Mouse (Mus musculus) thymus, adult 2 months (tissue): ENCODE data around the gene Mr1. TPM values are rescaled to one million over a fixed set of nuclear protein-coding genes. Genes with fewer than 3 reads are reported as not detected.

Source experiments
- DNase-seq: peaks from one replicate; pipeline ENCODE4 v3.0.0; 2021
- H3K27ac ChIP-seq: fragments of 200-500 bp; 2 replicates; pipeline ENCODE4 v1.5.1; 2012; ENCODE audit warnings: low read length, control low read depth; ENCODE audit not compliant: control insufficient read depth, insufficient read depth
- H3K27me3 ChIP-seq: fragments of 200-500 bp; 2 replicates; pipeline ENCODE4 v1.6.1; 2012; ENCODE audit warnings: mild to moderate bottlenecking, low read length, moderate library complexity, mixed read lengths; ENCODE audit not compliant: control insufficient read depth, insufficient read depth
- H3K36me3 ChIP-seq: fragments of 200-500 bp; 2 replicates; pipeline ENCODE4 v1.6.1; 2012; ENCODE audit warnings: mild to moderate bottlenecking, low read length, moderate library complexity; ENCODE audit not compliant: control insufficient read depth, insufficient read depth
- H3K4me1 ChIP-seq: fragments of 200-500 bp; replicated peaks from 2 replicates; pipeline ENCODE4 v1.6.1; 2012; ENCODE audit warnings: low read length; ENCODE audit not compliant: control insufficient read depth, insufficient read depth
- H3K4me3 ChIP-seq: fragments of 200-500 bp; 2 replicates; pipeline ENCODE4 v1.5.1; 2012; ENCODE audit warnings: mild to moderate bottlenecking, low read length, control low read depth, moderate library complexity; ENCODE audit not compliant: control insufficient read depth, insufficient read depth
- CTCF ChIP-seq: fragments of 200-500 bp; IDR thresholded peaks from 2 replicates; pipeline ENCODE4 v1.5.1; 2012; ENCODE audit warnings: mild to moderate bottlenecking, control low read depth, low read length, moderate library complexity, borderline replicate concordance; ENCODE audit not compliant: control insufficient read depth, poor library complexity, insufficient read depth; ENCODE audit errors: extremely low read depth
- POLR2A ChIP-seq: fragments of 200-500 bp; IDR thresholded peaks from 2 replicates; pipeline ENCODE4 v1.6.1; 2012; ENCODE audit warnings: mild to moderate bottlenecking, low read length, control low read depth, moderate library complexity; ENCODE audit not compliant: control insufficient read depth, poor library complexity, insufficient read depth; ENCODE audit errors: extremely low read depth
- WGBS: fragments of 180-500 bp; shearing (Covaris S2); methylation state at CpG from one replicate; pipeline ENCODE4 v1.1.7; 2018; 5-methylcytosine and 5-hydroxymethylcytosine counted together
- polyA plus RNA-seq: library from polyadenylated mRNA; depleted of rRNA; stranded (reverse); fragments of >200 nt; gene quantifications from 2 replicates; pipeline ENCODE4 v1.2.3, GENCODE M21; 2012

The Mr1 gene
- polyA plus RNA-seq, 1 experiment, result 37.9 TPM

DNA sequence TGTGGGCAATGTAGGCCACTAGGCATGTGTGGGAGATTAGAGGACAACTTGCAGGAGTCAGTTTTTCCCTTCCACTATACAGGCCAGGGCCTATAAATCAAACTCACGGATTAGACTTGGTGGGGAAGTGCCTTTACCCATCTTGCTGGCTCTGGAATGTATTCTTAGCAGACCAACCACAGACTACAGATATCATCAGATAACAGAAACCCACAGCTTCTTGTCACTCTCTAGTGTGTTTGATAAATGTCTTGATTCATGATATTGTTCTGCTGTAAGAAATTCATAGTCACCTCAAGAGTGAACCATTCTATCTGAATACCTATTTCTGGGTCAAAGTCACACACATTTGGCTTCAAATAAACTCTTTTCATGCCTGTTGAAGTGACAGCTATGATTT, 26.9 kb downstream of the Mr1 start:
- no peaks in the 10 kb centered on the region for H3K27me3 ChIP-seq
- TF ChIP-seq POLR2A, result no peak
- no peak for TF ChIP-seq CTCF
- no peaks in the 10 kb centered on the region for H3K4me1 ChIP-seq
- 76% methylated on average over 1 of the region's 1 CpGs for WGBS
- H3K4me3 ChIP-seq, result no peak overlapping the region
- no peak overlapping the region for H3K27ac ChIP-seq
- DNase-seq, result no peak
- no peaks in the 10 kb centered on the region for H3K36me3 ChIP-seq

DNA sequence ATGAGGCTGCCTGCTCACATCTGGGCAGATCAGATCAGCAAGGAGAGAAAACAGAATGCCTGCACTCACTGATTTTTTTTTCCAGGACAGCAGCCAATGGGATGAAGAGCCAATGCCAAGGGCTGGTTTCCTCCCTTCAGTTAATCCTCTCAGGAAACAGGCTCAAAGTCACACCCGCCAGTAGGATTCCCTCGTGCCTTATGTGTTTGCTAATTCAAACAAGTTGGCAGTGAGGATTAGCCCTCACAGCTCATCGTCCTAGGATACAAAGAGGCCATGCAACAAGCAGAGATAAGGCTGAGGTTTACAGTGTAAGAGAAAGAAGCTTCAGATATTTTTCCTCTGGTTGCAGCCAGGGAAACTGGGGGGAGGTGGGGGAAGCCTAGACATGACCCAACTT, 32.7 kb downstream of the Mr1 start:
- TF ChIP-seq POLR2A, result no peak
- TF ChIP-seq CTCF, result no peak
- H3K4me3 ChIP-seq, result no peak overlapping the region
- no peak overlapping the region for H3K27ac ChIP-seq
- H3K27me3 ChIP-seq, result no peaks in the 10 kb centered on the region
- no peaks in the 10 kb centered on the region for H3K36me3 ChIP-seq
- DNase-seq, result no peak
- WGBS, result 95% methylated on average over 3 of the region's 3 CpGs
- 0 out of 2 replicates have a peak, but pooled peaks cover 2% of the 10 kb centered on the region for H3K4me1 ChIP-seq

DNA sequence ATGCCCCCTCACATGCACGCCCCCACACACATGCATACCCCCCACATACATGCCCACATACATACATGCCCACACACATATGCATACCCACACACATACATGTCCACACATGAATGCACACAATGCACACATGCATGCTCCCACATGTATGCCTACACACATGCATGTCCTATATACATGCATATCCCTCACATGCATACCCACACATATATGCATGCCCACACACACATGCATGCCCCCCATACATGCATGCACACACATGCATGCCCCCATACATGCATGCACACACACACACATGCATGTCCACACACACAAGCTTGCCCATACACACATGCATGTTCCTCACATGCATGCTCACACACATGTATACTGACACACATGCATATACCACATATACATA, 33.7 kb downstream of the Mr1 start:
- Histone ChIP-seq H3K4me1 (0 out of 2 replicates have a peak, but pooled peaks cover 2% of the 10 kb centered on the region), H3K4me3 (no peak overlapping the region), H3K27ac (no peak overlapping the region), H3K27me3 (no peaks in the 10 kb centered on the region), H3K36me3 (no peaks in the 10 kb centered on the region)
- DNase-seq, result no peak
- WGBS, result 96% methylated on average over 1 of the region's 1 CpGs
- TF ChIP-seq CTCF, result no peak

DNA sequence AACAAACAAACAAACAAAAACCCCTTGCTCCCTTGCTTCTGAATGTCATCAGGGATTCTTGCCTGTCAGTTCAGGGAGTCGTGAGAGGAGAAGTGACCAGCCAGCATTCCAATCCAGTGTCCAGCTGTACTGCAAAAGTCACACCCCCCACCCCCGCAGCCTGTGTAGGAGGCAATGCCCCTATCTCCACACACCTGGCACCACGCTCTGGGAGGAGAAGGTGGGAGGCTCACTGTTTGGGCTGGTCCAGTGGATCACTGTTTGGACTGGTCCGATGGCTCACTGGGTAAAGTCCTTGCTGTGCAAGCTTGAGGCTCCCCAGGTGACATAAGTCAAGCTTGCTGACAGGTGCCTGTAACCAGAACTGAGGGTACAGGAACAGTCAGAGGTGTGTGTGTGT, 34.5 kb downstream of the Mr1 start:
- no peaks in the 10 kb centered on the region for H3K36me3 ChIP-seq
- no peak for DNase-seq
- no peak overlapping the region for H3K27ac ChIP-seq
- TF ChIP-seq CTCF, result no peak
- TF ChIP-seq POLR2A, result no peak
- no peaks in the 10 kb centered on the region for H3K27me3 ChIP-seq
- WGBS, result 98% methylated on average over 4 of the region's 4 CpGs
- no peak overlapping the region for H3K4me3 ChIP-seq
- 0 out of 2 replicates have a peak, but pooled peaks cover 2% of the 10 kb centered on the region for H3K4me1 ChIP-seq

DNA sequence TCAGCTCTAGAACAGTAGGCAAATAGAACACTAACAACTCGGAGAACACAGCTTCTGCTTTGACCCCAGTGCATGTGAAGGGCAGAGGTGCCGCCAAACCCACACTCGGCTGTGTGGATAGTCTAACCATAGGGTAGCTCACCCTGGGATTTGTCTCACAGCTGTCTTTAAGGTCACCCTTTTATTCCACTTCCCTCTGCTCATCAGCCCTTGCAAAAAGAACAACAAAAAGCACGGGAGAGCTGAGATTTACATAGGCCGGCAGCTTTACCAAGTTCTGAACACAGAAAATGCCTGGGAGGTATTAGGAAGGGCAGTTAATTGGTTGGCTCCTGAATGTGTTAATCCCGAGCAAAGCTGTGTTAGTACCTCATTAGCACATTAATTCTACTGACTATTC, 35.1 kb downstream of the Mr1 start:
- 95% methylated on average over 6 of the region's 6 CpGs for WGBS
- no peak overlapping the region for H3K4me3 ChIP-seq
- H3K4me1 ChIP-seq, result 0 out of 2 replicates have a peak, but pooled peaks cover 2% of the 10 kb centered on the region
- no peak overlapping the region for H3K27ac ChIP-seq
- H3K27me3 ChIP-seq, result no peaks in the 10 kb centered on the region
- H3K36me3 ChIP-seq, result no peaks in the 10 kb centered on the region
- no peak for DNase-seq
- TF ChIP-seq POLR2A (no peak), CTCF (no peak)

DNA sequence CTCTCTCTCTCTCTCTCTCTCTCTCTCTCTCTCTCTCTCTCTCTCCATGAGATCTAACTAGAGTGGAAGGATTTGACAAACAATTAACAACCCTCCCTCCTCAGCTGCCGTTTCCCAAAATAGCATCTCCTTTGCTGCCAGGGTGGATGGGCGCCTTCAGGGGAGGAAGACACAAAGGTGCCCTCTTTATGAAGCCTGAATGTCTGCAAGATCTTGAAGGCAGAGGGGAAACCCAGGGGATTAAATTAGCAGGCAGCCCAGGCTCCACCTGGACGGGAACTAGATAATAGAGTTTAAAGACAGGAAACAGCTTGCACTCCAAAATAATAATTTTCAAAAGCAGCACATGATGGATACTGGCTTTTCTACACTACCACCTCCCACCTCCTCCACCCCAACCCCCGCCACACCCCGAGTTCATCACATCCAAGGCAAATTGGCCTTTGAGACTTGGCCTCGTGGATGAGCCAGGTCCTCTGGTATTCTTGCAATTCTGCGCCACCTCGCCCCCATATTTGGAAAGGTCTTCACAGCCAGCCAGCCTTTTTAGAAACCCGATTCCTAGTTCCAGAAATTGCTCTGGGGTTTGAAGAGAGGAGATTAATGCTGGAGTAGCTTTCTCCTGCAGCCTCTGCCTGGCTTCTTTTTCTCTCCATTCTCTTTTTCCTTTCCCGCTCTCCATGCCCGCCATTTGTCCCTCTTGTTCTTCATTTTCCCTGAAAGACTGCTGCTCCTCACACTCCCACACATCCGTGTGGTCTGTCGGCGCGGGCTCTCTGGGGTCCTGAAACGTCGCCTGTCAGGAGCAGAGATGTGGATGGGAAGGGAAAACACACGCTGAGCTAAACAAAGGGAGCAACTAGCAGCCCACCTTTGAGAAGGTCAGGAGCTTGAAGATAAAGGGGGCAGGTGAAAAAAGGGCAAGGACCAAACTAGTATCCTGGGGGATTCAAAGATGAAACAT, 36.9 kb downstream of the Mr1 start:
- TF ChIP-seq CTCF (no peak), POLR2A (no peak)
- no peak for DNase-seq
- Histone ChIP-seq H3K4me1 (0 out of 2 replicates have a peak, but pooled peaks cover 2% of the 10 kb centered on the region), H3K27ac (no peak overlapping the region), H3K36me3 (no peaks in the 10 kb centered on the region), H3K27me3 (no peaks in the 10 kb centered on the region), H3K4me3 (no peak overlapping the region)
- WGBS, result 68% methylated on average over 18 of the region's 18 CpGs

DNA sequence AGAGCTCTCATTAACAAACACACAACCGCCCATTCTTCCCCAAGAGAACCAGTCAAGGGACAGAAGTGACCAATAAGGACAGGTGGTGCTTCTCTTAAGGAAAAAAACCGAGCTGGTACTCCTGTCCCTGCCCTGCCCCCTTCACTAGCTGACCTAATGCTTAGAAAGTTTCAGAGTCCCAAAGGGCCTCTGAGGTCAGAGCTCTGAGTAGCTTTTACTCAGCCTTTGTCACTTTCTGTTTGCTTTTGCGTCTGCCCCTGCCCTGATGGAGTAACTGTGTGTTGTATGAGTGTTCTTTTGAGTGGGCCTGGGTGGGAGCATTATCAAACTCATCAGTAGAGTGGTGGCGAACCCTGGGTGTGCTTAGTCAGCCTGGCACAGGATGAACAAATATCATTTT, 38.2 kb downstream of the Mr1 start:
- H3K4me1 ChIP-seq, result 0 out of 2 replicates have a peak, but pooled peaks cover 2% of the 10 kb centered on the region
- 64% methylated on average over 4 of the region's 4 CpGs for WGBS
- DNase-seq, result no peak
- no peak for TF ChIP-seq CTCF
- no peak for TF ChIP-seq POLR2A
- no peaks in the 10 kb centered on the region for H3K27me3 ChIP-seq
- no peaks in the 10 kb centered on the region for H3K36me3 ChIP-seq
- no peak overlapping the region for H3K4me3 ChIP-seq
- H3K27ac ChIP-seq, result no peak overlapping the region
